Mouse (Mus musculus) liver, adult 10 weeks (tissue): ENCODE data around the gene Gm12800. TPM values are rescaled to one million over a fixed set of nuclear protein-coding genes. Genes with fewer than 3 reads are reported as not detected.

Experiments used
- polyA plus RNA-seq: library from polyadenylated mRNA; stranded (reverse); fragments of 350-450 nt; fragmentation: Illumina TruSeq; extraction: RNeasy Lipid Tissue Mini Kit (QIAGEN cat#74804); gene quantifications from one replicate; pipeline ENCODE4 v1.2.3, GENCODE M21; 2014; ENCODE audit warnings: low read depth, low replicate concordance

Gene Gm12800
- polyA plus RNA-seq = not detected

GRCm38 (mm10) chr4:101908821-101909220 is at the start of gene Gm12800:
Gene Gm12800 (plus strand): TSS chr4:101909121.

GRCm38 (mm10) chr4:101893656-101894420 is 15.1 kb upstream of the Gm12800 start, which contains the start of gene C130073F10Rik:
Gene C130073F10Rik (minus strand): TSS chr4:101893789.

GRCm38 (mm10) chr4:101940107-101940506 is 31.2 kb downstream of the Gm12800 start, which contains the start of gene Gm12794:
Gene Gm12794 (plus strand): TSS chr4:101940407.

Other genes starting within 250 kb of the Gm12800 start
- gene Lepr, start 191.7 kb upstream of the Gm12800 start, polyA plus RNA-seq = 8.4 TPM
- not detected for gene B020004J07Rik, start 65.1 kb upstream of the Gm12800 start, polyA plus RNA-seq
- gene C130073F10Rik, start 15.3 kb upstream of the Gm12800 start, polyA plus RNA-seq = not detected
- gene Gm12794, start 31.3 kb downstream of the Gm12800 start, polyA plus RNA-seq = not detected
- not detected for gene Gm12790, start 71.9 kb downstream of the Gm12800 start, polyA plus RNA-seq
- gene Gm12789, start 77.5 kb downstream of the Gm12800 start, polyA plus RNA-seq = not detected
- gene Pde4b, start 178.4 kb downstream of the Gm12800 start, polyA plus RNA-seq = 11.0 TPM